Mouse (Mus musculus): ENCODE data around the gene Acp2.

The Acp2 gene

DNA sequence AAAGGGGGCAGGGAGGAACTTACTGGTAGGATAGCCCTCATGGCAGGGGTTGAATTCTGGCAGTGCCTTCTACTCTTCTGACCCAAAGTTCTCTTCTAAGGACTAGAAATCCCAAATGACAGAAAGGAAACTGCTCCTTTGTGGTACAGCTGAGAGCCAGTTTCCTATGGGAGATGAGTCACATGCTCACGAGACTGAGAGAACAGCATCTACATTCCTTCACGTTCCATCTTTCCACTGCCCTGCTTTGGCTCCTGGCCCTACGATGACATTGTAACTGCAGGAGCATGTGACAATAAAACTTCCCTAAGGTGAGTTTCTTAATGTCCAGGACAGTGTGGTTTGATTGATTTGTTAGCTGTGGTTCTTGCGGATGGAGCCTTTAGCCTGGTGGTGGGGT is 45.7 kb downstream of the Acp2 start:
- in situ Hi-C loops (cut with MboI; ENCODE audit: low pct_unique_long_range_greater_than_20kb in 1 of 2, low sequenced_read_pairs in 2 of 2, unreplicated experiment in 1 of 2), result no loop called here

DNA sequence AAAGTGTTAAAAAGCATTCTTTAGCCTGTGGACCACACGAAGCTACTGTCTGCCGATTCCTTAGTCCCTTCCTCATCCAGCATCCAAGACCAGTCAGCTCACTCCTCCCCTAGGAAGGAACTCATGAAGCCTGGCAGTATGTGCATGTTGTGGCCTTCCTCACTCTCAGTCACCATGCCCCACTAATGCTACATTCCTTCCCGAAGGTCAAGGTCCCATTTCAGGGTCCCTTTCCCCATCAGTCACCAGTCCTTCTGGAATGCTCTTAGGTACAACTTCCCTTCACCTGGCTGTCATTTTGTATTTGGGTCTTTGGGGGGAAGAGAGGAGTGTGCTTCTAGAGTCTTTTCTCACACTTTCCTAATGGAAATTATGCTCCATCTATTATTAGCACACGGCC is 49.3 kb downstream of the Acp2 start:
- in situ Hi-C loops (cut with MboI; ENCODE audit: low pct_unique_long_range_greater_than_20kb in 1 of 2, low sequenced_read_pairs in 2 of 2, unreplicated experiment in 1 of 2), result no loop called here

- in situ Hi-C loops (cut with MboI; ENCODE audit: low pct_unique_long_range_greater_than_20kb in 1 of 2, low sequenced_read_pairs in 2 of 2, unreplicated experiment in 1 of 2), result no loop called here
Measured at GRCm38 (mm10) chr2:91252512-91252911, 49.8 kb downstream of the Acp2 start.

DNA sequence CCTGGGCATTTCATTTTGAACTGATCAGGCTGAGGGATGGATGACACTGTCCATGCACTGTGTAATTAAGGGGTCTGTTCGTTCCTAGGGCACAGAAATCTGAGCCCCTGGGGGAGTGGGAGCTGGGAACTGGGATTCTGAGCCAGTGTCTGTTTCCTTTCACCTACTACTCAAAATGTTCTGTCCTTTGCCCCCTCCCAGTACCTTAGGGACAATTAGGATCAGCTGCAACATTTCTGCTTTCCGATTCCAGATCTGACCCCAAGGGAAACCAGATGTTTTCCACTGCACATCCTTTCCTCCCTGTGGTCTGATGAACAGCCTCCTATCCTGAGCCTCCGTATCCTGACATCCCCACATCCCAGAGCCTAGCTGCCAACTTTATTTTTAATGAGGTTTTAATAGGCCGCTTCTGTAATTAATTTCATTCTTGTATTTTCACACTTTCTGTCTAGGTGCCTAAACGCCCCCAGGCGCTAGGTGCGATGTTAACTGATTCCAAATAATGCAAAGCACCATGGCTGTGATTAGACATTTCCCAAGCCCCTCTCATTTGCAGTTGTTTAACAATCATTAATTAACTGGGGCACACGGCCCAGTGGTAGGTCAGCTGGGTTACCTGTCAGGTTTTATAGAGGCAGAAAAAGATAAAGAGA is 52.2 kb downstream of the Acp2 start:
- in situ Hi-C loops (cut with MboI; ENCODE audit: low pct_unique_long_range_greater_than_20kb in 1 of 2, low sequenced_read_pairs in 2 of 2, unreplicated experiment in 1 of 2), result no loop called here

- in situ Hi-C loops (cut with MboI; ENCODE audit: low pct_unique_long_range_greater_than_20kb in 1 of 2, low sequenced_read_pairs in 2 of 2, unreplicated experiment in 1 of 2), result no loop called here
Measured at GRCm38 (mm10) chr2:91255661-91256150, 53.0 kb downstream of the Acp2 start, which contains the start of gene Pacsin3. TSS of gene Pacsin3 (plus strand) at chr2:91255954.

DNA sequence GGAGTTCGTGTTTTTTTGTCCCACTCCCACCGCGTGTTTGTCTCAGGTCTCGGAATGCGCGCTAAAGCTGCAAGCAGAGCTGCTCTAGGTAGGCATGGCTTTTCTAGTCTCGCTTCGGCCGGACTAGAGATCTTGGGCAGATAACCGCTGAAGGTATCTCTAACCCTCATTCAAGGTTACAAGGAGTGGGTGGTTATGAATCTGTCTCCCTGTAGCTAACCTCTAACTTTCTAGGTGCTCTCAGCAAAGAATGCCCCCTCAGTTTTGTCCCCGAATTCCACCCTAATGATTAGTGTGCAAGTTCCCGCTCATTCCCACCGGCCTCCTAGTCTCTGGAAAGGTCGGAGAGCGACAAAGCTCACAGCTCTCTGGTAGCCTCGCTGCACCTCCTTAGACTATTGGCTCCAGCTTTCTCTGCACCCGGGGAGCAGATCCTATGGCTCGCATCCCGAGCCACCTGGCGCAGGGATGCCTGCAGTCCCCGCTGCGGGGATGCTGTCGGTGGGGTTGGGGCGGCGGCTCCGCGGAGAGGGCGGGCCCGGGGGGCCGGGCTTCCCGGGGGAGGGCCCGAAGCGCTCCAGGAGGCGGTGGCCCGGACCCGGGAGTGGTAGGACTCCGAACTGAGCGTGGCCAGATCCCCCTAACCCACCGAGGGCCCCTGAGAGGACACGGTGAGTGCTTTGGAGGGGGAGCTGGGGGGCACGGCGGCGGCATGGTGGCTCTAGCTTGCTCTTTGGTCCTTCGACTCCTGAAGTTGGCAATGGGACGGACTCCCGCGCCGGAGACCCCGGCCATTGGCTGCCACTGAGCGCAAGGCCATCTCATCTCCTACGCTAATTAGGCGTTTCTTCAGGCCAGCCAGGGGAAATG is 53.8 kb downstream of the Acp2 start:
- in situ Hi-C loops (cut with MboI; ENCODE audit: low pct_unique_long_range_greater_than_20kb in 1 of 2, low sequenced_read_pairs in 2 of 2, unreplicated experiment in 1 of 2), result no loop called here

GRCm38 (mm10) chr2:91257126-91257980 is 54.7 kb downstream of the Acp2 start:
- in situ Hi-C loops (cut with MboI; ENCODE audit: low pct_unique_long_range_greater_than_20kb in 1 of 2, low sequenced_read_pairs in 2 of 2, unreplicated experiment in 1 of 2), result no loop called here

DNA sequence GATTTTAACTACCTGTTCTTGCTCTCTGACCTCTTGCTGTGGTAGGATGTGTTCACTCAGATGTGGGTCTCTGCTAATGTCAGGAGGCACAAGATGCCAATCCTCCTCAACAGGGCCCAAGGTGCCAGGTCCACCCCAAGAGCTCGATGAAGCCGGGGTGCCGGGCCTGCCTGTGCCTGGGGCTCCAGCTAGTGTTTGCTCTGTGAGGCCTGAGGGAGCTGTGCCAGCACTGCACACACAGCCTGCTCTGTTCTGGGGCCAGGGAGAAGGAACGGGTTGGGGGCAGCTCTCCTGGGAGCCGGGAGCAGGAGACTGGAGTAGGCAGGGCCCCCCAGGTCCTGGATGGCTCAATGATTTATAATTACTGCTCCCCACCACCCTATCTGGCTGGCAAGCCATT is 55.4 kb downstream of the Acp2 start:
- in situ Hi-C loops (cut with MboI; ENCODE audit: low pct_unique_long_range_greater_than_20kb in 1 of 2, low sequenced_read_pairs in 2 of 2, unreplicated experiment in 1 of 2), result no loop called here

GRCm38 (mm10) chr2:91258830-91259229 is 56.1 kb downstream of the Acp2 start:
- in situ Hi-C loops (cut with MboI; ENCODE audit: low pct_unique_long_range_greater_than_20kb in 1 of 2, low sequenced_read_pairs in 2 of 2, unreplicated experiment in 1 of 2), result no loop called here

DNA sequence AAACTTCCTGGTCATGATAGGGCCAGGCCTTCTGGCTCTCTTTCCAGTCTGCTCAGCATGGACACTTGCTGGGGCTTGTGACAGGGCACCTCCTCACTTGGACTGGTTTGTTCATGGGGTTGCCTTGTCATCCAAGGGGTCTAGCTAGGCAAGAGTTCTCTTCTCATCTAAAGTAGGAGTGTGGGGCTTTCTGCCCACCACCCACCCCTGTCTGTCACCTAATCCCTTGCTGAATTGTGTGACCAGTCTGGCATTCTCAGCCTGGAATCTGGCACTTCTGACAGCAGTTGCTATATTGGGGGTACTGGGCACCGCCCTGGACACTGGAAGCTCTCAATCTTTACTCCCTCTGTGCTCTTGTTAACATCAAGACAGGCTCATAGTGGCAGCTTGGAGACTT is 56.8 kb downstream of the Acp2 start:
- in situ Hi-C loops (cut with MboI; ENCODE audit: low pct_unique_long_range_greater_than_20kb in 1 of 2, low sequenced_read_pairs in 2 of 2, unreplicated experiment in 1 of 2), result no loop called here
